Mouse (Mus musculus): Measurements from ENCODE around the gene Gm20605.

Gene Gm20605

GRCm38 (mm10) chr5:137628498-137629305 is at the start of gene Gm20605, which contains the start of the genes Fbxo24 and Lrch4:
Gm20605 (plus strand) TSS chr5:137629175.
Fbxo24 (minus strand) TSS chr5:137629002.
Lrch4 (plus strand) TSS chr5:137629121.
- DNase-seq (ENCODE audit: low read depth), result peak; percentile 100

- DNase-seq (ENCODE audit: low read depth), result no peak
These were observed 48.7 kb upstream of the Gm20605 start for GRCm38 (mm10) chr5:137580246-137580645.

GRCm38 (mm10) chr5:137582702-137583101 is 46.3 kb upstream of the Gm20605 start:
- DNase-seq (ENCODE audit: low read depth), result no peak

- DNase-seq (ENCODE audit: low read depth), result no peak
These were observed 45.3 kb upstream of the Gm20605 start for GRCm38 (mm10) chr5:137583670-137584169.

- DNase-seq (ENCODE audit: low read depth), result no peak
These were observed 44.0 kb upstream of the Gm20605 start for GRCm38 (mm10) chr5:137584976-137585375.

- no peak for DNase-seq (ENCODE audit: low read depth)
These were observed 38.5 kb upstream of the Gm20605 start for GRCm38 (mm10) chr5:137590507-137590906.

- no peak for DNase-seq (ENCODE audit: low read depth)
These were observed 33.1 kb upstream of the Gm20605 start for GRCm38 (mm10) chr5:137595921-137596320.

- DNase-seq (ENCODE audit: low read depth), result no peak
These were observed 32.2 kb upstream of the Gm20605 start for GRCm38 (mm10) chr5:137596601-137597261.

GRCm38 (mm10) chr5:137597625-137598024 is 31.4 kb upstream of the Gm20605 start:
- DNase-seq (ENCODE audit: low read depth), result no peak

GRCm38 (mm10) chr5:137598100-137598826 is 30.7 kb upstream of the Gm20605 start:
- DNase-seq (ENCODE audit: low read depth), result no peak

GRCm38 (mm10) chr5:137599600-137599999 is 29.4 kb upstream of the Gm20605 start:
- no peak for DNase-seq (ENCODE audit: low read depth)

- no peak for DNase-seq (ENCODE audit: low read depth)
These were observed 28.7 kb upstream of the Gm20605 start for GRCm38 (mm10) chr5:137600281-137600618.

- peak; percentile 99 for DNase-seq (ENCODE audit: low read depth)
These were observed 28.2 kb upstream of the Gm20605 start, which contains the start of gene Mospd3 for GRCm38 (mm10) chr5:137600619-137601364. Mospd3 (minus strand) TSS chr5:137601058.

- no peak for DNase-seq (ENCODE audit: low read depth)
These were observed 27.6 kb upstream of the Gm20605 start for GRCm38 (mm10) chr5:137601365-137601729.

GRCm38 (mm10) chr5:137607860-137608653 is 20.9 kb upstream of the Gm20605 start:
- DNase-seq (ENCODE audit: low read depth), result no peak

GRCm38 (mm10) chr5:137608654-137609190 is 20.3 kb upstream of the Gm20605 start:
- no peak for DNase-seq (ENCODE audit: low read depth)

GRCm38 (mm10) chr5:137609292-137609691 is 19.7 kb upstream of the Gm20605 start:
- DNase-seq (ENCODE audit: low read depth), result no peak

GRCm38 (mm10) chr5:137610056-137610455 is 18.9 kb upstream of the Gm20605 start:
- DNase-seq (ENCODE audit: low read depth), result no peak

- peak; percentile 53 for DNase-seq (ENCODE audit: low read depth)
These were observed 18.3 kb upstream of the Gm20605 start for GRCm38 (mm10) chr5:137610548-137611244.

- DNase-seq (ENCODE audit: low read depth), result peak; percentile 56
These were observed 17.8 kb upstream of the Gm20605 start for GRCm38 (mm10) chr5:137611245-137611602.
